Mouse (Mus musculus) 416B (cell line): ENCODE results near the gene Zyx.

Experiments
- DNase-seq: peaks from one replicate; pipeline ENCODE4 v3.0.0; 2011; ENCODE audit warnings: low read depth

Zyx gene

DNA sequence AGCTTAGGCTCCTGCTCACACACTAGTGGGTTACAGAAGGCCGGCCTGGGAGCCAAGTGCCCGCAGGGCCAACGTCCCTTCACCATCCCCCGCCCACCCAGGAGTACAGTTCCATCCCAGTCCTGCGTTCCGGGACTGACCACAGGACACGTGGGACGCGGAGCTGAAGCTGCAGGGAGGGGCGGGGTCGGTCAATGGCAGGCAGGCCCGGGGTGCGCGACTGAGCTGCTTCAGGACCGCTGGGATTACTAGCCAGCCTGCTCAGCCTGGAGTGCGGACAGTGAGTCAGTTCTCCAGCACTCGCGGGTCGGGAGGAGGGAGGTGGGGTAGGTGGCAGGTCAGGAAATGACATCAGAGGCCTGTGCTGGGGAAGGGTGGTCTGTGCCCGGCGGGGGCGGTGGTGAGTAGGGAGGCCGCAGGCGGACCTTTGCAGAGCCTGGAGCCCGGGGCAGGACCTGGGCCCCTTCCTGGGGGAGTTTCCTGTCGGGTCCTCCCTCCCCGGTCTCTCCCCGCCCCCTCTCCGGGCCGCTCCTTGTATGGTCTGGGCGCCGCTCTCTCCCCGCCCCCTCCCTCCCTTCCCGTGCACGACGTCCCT lies at the start of gene Zyx:
Gene Zyx, plus strand, starts transcription at position 205 of the 595 bp plus-strand sequence.
- DNase-seq = peak; percentile 97

DNA sequence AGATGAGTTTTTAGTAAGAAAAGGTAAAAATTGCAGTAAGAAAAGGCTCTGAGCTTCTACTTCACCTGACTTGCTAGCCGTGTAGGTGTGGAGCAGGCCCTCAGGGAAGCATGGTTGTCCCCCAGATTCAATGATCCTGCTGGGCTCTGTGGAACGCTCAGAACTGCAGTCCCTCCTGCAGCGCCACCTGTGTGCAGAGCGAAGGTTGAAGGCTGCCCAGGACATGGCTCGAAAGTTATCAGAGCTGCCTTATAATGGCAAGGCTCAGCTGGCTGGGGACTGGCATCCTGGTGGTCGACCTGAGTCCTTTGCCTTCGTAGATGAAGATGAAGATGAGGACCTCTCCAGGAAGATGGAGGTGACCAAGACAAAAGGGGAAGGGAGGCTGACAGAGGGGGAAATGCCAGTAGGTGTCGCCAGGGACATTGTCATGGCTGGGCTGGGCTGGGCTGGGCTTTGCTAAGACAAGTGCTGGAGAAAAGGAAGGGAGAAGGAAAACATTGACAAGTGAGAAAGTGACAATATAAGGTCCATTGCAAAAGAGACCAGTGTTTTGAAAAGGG lies 39.5 kb upstream of the Zyx start:
- peak; percentile 12 for DNase-seq

DNA sequence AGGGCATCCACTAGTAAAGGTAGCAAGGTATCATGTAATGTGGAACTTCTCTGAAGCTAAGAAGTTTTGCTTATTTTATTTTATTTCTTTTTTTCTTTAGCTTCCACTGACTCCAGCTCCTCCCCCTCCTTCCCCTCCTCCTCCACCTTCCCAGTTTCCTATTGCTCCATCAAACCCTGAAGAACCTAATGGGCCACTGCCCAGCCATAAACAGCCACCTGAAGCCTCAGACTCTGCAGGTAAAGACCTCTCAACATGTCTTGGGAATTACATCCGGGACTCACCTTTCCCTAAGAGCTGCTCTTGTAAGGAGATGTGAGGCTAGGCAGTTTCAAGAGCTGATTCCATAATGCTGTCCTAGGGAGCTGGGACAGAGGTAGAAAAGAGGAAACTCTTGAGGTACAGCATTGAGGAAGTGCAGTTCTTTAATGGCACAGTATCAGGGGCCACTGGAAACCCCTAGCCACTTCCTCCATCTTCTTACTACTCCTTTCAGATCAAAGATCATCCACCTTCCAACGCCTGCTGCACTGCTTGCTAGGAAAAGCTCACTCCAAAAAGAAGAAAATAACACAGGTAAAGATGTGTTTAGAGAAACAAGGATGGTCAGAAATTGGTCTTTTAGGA lies 38.9 kb upstream of the Zyx start:
- DNase-seq = no peak

DNA sequence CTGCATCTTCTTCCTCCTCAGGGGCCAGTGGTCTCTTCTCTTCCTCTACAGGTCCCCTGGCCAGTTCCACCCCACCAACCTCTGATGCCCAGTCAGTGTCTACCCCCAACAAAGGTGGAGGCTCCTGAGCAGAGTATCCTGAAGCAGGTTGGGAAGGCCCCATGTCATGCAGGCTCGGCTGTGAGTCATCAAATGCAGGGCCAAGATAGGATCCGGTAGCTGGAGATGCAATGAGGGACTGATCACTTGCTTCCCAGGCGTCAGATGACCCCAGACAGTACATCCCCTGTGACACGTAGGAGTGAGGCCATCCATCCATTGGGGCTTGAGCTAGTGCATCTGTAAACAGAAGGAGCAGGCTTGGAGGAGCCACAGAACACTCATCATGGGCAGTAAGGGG lies 31.1 kb upstream of the Zyx start:
- no peak for DNase-seq

DNA sequence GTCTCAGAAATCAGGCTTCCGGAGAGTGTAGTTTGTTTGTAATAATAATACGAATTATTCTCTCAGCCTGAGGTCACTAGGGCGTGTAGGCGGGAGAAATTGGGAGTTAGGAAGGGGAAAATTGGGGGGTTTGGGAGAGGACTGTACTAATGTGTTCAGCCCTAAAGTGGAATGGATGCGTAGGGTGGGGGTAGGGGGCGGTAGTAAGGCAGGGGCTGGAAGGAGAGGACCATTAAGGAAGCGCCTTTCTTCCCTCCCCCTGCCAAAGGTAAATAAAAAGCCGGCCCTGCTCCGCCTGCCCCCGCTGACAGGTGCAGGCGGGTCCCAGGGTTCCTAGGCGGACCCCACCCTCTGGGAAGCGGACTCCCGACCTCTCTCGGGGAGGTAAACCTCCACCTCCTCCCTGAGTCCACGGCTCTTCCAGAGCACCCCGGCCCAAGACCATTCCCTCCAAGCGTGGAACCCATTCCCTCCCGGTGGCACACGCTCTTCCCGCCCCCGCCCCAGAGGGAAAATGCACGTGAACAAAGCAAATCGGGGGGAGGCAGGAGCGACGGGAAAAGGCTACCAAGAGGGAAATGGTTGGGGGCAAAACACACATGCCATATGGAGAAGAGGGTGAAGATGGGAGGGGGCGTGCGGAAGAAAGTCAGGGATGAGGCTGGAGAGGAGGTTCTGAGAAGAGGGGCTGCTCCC lies 25.9 kb upstream of the Zyx start:
- DNase-seq = no peak

DNA sequence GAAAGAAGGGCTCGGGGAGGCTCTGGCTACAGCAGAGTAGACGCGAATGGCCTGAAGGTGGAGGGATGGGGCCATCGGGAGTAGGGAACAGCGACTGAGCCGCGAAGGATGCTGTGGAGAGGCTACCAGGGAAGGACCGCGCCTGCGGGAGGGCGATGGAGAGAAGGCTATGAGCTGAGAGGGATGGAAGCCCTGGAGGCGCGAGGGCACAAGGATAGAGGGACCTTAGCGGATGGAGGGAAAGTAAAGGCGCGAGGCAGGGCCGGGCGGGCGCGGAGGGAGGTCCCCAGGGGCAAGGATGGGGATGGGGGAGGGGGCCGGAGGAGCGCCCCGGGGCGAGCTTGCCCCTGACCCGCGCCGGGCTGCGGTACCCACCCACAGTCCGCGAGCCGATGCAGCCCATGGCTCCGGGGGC lies 25.4 kb upstream of the Zyx start:
- DNase-seq = no peak

DNA sequence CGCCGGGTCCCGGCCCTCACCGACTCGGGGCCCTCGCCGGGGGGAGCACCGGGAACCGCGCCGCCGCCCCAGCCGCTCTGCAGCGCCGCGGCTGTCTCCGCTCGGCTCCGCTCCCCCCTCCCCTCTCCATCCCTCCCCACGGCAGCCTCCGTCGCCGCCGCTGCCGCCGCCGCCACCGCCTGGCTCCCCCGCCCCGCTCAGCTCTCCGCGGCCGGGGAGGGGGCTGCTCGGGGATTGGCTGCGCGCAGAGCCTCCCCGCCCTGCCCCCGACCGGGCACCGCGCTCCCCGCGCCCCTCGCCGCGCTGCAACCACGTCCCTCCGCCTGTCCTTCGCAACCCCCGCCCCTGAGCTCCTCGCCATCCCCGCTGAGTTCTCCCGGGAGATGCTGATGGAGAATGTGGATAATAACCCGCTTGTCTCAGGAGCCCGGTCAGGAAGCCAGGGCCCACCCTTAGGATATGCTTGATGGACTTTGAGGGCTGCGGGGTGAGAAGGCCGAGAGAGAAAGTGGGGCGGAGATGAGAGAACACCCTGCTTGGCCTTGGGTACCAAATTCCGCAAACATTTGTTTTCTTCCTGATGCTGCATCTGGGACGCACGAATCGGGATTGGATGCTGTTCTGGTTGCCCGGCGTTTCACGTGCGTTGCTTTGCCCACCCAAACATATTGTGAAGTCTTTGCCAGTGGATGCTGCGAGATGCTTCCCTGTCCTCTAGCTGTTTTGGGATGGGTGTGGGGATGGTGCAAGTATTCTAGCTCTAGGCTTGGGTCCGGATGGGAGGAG lies 24.8 kb upstream of the Zyx start, which contains the start of gene Fam131b:
Gene Fam131b, minus strand, starts transcription at position 162 of the 786 bp plus-strand sequence.
- no peak for DNase-seq

DNA sequence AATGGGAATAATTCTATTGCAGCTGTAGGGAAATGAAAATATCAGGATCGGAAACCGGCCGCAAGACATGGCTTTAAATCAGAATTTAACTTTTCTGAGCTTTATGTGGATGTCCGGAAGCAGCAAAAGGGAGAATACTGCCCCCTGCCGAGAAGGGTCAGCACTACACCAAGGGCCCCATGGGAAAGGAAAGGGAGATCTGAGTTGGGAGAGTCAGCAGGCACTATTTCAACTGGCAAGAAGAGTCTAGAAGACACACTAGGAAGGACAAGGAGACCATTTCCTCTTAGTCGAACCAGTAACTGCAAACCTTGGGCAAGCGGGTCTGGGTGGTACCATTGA lies 24.2 kb upstream of the Zyx start:
- DNase-seq = peak; percentile 36

DNA sequence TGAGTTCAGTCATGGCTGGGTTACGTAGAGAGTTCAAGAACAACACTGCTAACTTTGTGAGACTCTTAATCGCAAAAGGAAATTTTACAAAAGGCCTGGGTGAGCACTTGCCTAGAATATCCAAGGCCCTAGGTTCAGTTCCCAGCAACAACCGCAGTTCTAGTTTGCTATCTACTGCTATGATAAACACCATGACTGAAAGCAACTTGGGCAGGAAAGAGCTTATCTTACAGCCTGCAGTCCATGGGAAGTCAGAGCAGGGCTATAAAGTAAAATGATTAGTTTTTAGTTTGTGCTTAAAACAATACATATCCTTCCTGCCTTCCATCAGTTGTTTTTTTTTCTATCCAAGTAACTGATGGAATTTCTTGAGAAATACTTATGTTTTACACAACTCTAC lies 22.9 kb upstream of the Zyx start:
- no peak for DNase-seq

DNA sequence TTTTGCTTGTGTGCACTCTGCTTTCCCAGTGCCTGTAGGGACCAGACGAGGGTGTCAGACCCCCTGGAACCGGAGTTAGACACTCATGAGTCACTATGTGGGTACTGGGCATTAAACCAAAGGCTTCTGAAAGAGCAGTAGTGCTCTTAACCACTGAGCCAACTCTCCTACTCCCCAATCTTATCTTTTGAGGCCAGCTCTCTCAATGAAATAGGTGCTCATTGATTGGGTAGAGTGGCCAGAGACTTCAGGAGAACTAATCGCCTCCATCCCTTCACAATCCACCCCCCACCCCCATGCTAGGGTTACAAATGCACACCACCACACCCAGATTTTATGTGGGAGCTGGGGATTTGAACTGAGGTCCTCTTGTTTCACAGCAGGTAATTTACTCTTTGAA lies 20.7 kb upstream of the Zyx start:
- DNase-seq = no peak

DNA sequence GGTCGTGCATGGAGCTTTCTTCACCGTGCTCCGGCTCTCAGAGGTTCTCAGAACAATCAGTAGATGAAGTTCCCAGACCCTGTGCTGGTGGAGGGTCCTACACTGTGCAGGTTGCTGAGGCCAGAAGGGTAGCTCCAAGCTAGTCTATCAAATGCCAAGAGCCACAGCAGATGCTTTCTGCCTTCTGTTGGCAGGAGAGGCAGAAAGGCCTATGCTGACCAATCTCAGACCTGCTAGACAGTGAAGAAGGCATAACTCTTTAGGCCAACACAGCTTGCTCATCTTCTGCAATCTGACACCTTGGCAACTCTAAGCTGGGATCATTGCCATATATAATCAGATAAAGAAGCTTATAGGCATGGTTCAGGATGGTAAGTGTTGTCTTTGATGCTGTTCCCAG lies 19.2 kb upstream of the Zyx start:
- no peak for DNase-seq

DNA sequence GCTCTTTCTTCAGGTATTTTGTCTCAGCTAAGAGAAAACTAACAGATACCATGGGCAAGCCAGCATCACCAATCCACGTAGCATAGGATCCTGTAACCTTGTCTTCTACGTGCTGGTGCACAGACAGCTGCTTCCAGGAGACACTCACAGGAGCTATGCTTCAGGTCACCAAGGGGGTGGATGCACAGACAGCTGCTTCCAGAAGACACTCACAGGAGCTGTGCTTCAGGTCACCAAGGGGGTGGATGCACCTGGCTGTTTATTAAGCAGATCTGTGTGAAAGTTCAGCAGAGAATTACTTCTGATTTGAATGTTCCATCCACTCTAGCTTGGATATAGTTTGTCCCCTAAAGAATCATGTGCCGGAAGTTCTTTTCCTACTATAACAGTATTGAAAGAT lies 18.5 kb upstream of the Zyx start:
- no peak for DNase-seq

DNA sequence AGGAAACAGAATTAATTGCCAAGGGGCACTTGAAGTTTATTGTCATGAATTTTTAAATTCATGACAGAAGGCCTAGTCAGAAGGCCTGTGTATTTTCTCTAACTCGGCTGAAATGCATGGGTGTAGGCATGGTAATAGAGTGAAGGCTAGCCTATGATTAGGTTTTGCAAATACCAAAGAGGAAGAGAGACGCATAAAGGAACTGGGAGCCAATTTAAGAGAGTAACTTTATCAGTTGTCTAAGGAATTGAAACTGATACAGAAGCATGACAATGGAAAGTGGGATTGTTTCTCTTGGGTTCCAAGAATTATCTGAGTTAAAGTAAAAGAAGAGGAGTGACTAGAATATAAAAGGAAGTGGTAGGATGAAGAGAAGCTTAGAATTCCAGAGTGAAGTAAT lies 10.2 kb upstream of the Zyx start:
- DNase-seq = no peak

DNA sequence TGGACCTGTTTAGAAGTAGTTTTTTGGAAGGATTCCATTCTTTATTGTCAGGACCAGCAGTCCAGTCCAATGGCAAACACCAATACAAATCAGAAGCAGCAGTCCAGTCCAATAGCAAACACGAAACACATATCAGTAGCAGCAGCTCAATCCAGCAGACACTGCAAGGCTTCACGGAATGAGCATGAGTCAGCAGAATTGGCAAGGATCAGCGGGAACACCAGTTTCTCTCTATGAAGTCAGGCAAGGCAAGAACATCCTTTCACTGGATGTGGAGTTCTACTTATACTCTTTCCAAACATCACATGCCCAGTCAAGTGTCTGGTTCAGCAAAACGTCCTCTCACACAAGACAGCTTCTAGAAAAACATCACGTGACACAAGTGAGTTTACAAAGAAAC lies 9.4 kb upstream of the Zyx start:
- no peak for DNase-seq

DNA sequence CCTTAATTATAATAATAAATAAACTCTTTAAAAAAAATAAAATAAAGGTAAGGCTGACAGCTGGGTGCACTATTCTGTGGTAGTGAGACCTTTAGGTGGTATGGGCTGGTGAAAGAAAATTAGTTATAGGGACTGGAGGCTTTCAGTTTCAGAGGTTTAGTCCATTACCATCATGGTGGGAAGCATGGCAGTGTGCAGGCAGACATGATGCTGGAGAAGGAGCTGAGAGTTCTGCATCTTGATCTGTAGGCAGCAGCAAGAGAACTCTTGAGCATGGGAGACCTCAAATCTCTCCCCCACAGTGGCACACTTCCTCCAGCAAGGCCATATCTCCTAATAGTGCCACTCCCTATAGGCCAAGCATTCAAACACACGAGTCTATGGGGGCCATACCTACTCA lies 7.3 kb upstream of the Zyx start:
- no peak for DNase-seq

DNA sequence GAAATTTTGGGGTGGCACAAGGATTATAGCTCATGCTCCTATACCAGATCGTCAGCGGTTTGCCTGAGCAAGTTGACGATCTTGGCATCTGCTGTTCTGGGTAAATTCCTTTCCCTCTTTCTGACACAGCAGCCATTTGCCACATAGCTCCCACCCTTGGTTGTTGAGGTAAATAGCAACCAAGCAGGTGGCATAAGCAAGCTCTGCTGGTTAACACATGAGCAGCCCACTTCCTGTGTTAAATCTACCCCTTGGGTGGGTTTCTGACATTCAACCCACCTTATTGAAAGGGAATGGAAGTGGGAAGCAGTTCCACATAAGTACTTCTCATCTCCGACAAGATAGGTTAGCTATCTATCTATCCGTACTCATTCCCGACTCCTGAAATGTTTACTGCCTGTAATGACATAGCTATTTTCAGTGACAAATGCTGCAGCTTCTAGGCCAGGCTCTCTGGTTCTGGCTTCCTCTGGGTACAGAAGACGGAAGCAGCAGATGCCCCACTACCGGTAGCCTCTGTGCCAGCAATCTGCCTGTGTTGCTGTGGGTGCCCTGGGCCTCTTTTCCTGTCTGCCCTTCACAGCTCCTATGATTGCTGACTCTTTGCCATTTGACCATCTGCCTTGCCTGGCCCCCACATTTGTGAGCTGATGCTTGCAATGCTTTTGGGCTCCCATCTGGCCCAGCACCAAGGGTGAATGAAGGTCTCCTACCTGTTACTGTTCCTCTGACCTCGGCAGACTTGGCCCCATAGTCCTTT lies 5.9 kb upstream of the Zyx start:
- DNase-seq = peak; percentile 56

DNA sequence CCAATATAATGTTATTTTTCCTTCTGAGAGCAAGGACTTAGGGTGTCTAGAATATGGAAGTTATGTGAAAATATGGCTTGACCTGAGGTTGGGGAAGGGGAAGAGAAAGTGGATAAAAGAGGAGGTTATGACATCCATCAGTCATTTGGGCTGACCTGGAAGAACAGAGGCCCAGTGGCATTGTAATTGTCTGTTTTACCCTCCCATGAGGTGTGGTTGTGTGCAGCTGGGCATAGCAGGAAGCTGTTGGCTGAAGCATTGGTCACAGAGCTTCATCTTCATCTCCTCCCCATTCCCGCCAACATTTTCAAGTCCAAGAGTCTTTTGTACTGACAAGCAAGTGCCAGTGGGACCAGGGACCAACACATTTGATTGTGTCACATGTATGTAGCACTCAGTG lies 5.2 kb upstream of the Zyx start:
- DNase-seq = no peak

DNA sequence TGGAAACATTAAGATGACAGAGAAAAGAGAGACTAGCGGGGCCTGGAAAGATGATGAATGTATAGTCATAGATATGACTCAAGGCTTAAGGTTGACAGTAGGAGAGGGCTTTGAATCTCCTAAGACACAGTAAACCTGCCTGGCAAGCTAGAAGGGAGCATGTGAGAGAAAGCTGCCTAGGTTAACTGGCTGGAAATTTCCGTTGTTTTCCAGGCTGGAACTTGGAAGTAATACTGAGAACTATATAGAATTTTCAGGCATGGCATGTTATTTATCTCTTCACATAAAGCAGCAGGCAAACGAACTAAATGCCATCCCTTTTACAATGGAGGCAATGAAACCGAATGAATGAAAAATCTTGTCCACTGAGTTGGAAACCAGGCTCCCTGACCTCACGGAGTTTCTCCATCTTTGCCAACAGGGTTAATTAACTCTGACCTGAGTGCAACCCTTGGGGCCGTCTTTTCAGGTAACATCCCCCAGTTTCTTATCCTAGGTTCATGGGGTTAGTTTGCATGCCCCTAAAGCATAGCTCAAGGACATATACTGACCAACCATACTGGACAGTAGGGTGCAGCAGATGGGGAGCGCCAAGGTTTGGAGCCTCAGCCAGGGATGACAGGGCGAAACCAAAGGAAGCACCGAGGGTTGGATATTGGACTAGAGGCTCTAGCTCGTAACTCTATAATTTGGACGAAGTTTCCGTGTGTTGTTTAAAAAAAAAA lies 987 bp upstream of the Zyx start:
- DNase-seq = no peak

DNA sequence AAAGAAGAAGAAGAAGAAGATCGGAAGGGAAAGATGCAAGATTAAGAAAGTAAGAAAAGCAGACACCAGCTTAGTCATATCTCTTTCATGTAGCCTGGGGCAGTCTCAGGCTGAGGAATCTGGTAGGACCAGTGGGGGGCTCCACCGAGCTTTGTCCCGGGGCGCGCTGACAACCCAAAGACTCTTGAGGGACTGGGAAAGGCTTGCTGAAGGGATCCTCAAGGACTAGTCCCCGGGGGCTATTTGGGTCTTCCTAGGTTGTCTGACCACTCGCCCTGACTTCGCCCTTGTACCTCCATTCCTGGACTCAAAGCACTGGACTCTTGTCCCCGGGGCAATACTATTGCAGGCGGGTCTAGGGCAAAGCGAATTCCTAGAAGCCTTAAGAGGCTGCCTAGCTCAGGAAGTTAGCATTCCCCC lies 414 bp upstream of the Zyx start:
- DNase-seq = peak; percentile 84

DNA sequence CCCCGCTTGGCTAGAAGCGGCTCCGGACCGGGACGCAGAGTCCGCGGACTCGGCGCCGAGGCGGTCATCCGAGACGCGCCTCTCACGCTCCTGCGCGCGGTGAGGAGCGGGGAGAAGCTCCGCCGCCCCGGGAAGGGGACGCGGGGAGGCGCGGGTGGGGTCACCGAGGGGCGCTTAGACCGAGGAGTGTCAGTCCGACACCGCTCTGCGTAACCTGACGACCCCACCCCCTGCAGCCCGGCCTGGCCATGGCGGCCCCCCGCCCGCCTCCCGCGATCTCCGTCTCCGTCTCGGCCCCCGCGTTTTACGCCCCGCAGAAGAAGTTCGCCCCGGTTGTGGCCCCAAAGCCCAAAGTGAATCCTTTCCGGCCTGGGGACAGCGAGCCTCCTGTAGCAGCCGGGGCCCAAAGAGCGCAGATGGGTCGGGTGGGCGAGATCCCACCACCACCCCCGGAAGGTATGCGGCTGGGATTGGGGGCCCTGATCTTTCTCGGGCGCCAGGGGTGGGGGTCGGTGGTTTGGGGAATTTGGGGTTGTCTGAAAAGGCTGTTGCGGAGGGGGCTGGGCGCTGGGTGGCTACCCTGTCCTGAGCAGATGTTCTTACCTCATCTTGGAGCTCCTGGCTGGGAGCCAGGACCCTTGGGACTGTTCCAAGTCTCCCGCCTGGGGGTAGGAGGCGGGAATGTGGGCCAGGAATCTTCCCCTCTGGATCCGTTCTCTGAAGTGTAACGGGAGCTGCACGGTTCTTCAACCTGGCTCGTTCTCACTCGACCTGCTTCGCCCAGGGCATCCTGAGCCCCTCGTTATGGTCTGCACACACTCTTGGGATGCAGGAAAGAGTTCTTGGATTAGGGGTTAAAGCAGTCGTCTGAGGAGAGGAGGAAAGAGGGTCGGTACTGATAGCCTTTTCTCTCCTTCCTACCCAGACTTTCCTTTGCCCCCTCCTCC lies 864 bp downstream of the Zyx start:
- DNase-seq = peak; percentile 29
